Mouse (Mus musculus) MEL (cell line): ENCODE results near the gene Prkcb. TPM values are rescaled to one million over a fixed set of nuclear protein-coding genes. Genes with fewer than 3 reads are reported as not detected.

Experiments used
- DNase-seq: peaks from one replicate; pipeline ENCODE4 v3.0.0; 2011; ENCODE audit warnings: low read depth, low spot score
- H3K27ac ChIP-seq: 2 replicates; pipeline ENCODE4 v1.5.1; 2012; ENCODE audit warnings: low read depth, mild to moderate bottlenecking, control low read depth, low read length, moderate library complexity; ENCODE audit not compliant: control insufficient read depth
- H3K27me3 ChIP-seq, 2 experiments: fragments of 150-350 bp in 1 of 2; sonication (generic) in 1 of 2; 2 replicates each; pipeline ENCODE4 v1.6.1; 2012; ENCODE audit warnings: low read length in 2 of 2, mild to moderate bottlenecking in 2 of 2, improper control_type of control experiment in 1 of 2, moderate library complexity in 1 of 2; ENCODE audit not compliant: insufficient read depth in 2 of 2, control insufficient read depth in 1 of 2
- H3K36me3 ChIP-seq, 2 experiments: 2 replicates each; pipeline ENCODE4 v1.6.1; 2012 to 2014; ENCODE audit warnings: low read length in 2 of 2, improper control_type of control experiment in 1 of 2, inconsistent platforms in 1 of 2, mild to moderate bottlenecking in 1 of 2; ENCODE audit not compliant: insufficient read depth in 2 of 2, control insufficient read depth in 1 of 2
- H3K4me1 ChIP-seq, 2 experiments: fragments of 150-350 bp in 1 of 2; sonication (generic) in 1 of 2; 2 replicates each; pipeline ENCODE4 v1.6.1; 2012; ENCODE audit warnings: low read length in 2 of 2, improper control_type of control experiment in 1 of 2, mild to moderate bottlenecking in 1 of 2; ENCODE audit not compliant: insufficient read depth in 2 of 2, control insufficient read depth in 1 of 2
- H3K4me3 ChIP-seq, 2 experiments: fragments of 150-350 bp in 1 of 2; sonication (generic) in 1 of 2; 2 replicates each; pipeline ENCODE4 v1.5.1; 2012; ENCODE audit warnings: low read depth in 2 of 2, low read length in 2 of 2, mild to moderate bottlenecking in 2 of 2, moderate library complexity in 2 of 2, control low read depth in 1 of 2, improper control_type of control experiment in 1 of 2; ENCODE audit not compliant: control insufficient read depth in 1 of 2, insufficient read depth in 1 of 2
- H3K79me2 ChIP-seq: 2 replicates; pipeline ENCODE4 v1.6.1; 2012; ENCODE audit warnings: mild to moderate bottlenecking, low read length, moderate library complexity; ENCODE audit not compliant: control insufficient read depth, poor library complexity, insufficient read depth
- H3K9ac ChIP-seq: 2 replicates; pipeline ENCODE4 v1.6.1; 2012; ENCODE audit warnings: low read depth, mild to moderate bottlenecking, control low read depth, low read length, moderate library complexity; ENCODE audit not compliant: control insufficient read depth, poor library complexity, severe bottlenecking
- H3K9me3 ChIP-seq: fragments of 150-350 bp; sonication (generic); replicated peaks from 2 replicates; pipeline ENCODE4 v1.6.1; 2012; ENCODE audit warnings: mild to moderate bottlenecking, low read length, improper control_type of control experiment, moderate library complexity; ENCODE audit not compliant: insufficient read depth
- BHLHE40 ChIP-seq: IDR thresholded peaks from 2 replicates; pipeline ENCODE4 v1.6.1; 2012; ENCODE audit warnings: low read depth, mild to moderate bottlenecking, inconsistent platforms, low read length, improper control_type of control experiment, borderline replicate concordance
- CHD2 ChIP-seq: IDR thresholded peaks from 2 replicates; pipeline ENCODE4 v1.6.1; 2011; ENCODE audit warnings: low read length, improper control_type of control experiment
- CTCF ChIP-seq, 3 experiments: IDR thresholded peaks in 2 of 3; conservative IDR thresholded peaks in 1 of 3; 2 replicates each; pipeline ENCODE4 v1.5.1; 2011 to 2012; ENCODE audit warnings: low read length in 3 of 3, low read depth in 2 of 3, mild to moderate bottlenecking in 2 of 3, improper control_type of control experiment in 1 of 3, inconsistent platforms in 1 of 3, mixed read lengths in 1 of 3, moderate library complexity in 1 of 3; ENCODE audit not compliant: control insufficient read depth in 1 of 3, insufficient read depth in 1 of 3, poor library complexity in 1 of 3, severe bottlenecking in 1 of 3
- E2F4 ChIP-seq: IDR thresholded peaks from 2 replicates; pipeline ENCODE4 v1.6.1; 2011; ENCODE audit warnings: low read depth, low read length, improper control_type of control experiment, borderline replicate concordance
- EP300 ChIP-seq, 2 experiments: IDR thresholded peaks; 2 replicates each; pipeline ENCODE4 v1.6.1; 2011; ENCODE audit warnings: improper control_type of control experiment in 2 of 2, low read length in 2 of 2, low read depth in 1 of 2, mild to moderate bottlenecking in 1 of 2
- GATA1 ChIP-seq: IDR thresholded peaks from 2 replicates; pipeline ENCODE4 v1.6.1; 2011; ENCODE audit warnings: low read depth, low read length, improper control_type of control experiment
- JUND ChIP-seq: IDR thresholded peaks from 2 replicates; pipeline ENCODE4 v1.6.1; 2011; ENCODE audit warnings: low read depth, mild to moderate bottlenecking, improper control_type of control experiment, low read length
- MAFK ChIP-seq: IDR thresholded peaks from 2 replicates; pipeline ENCODE4 v1.6.1; 2011; ENCODE audit warnings: low read depth, mild to moderate bottlenecking, low read length, improper control_type of control experiment, borderline replicate concordance
- MAX ChIP-seq: IDR thresholded peaks from 2 replicates; pipeline ENCODE4 v1.6.1; 2011; ENCODE audit warnings: low read length, improper control_type of control experiment
- MXI1 ChIP-seq: IDR thresholded peaks from 2 replicates; pipeline ENCODE4 v1.6.1; 2011; ENCODE audit warnings: mild to moderate bottlenecking, low read depth, low read length, improper control_type of control experiment
- MYB ChIP-seq: IDR thresholded peaks from 2 replicates; pipeline ENCODE4 v1.6.1; 2011; ENCODE audit warnings: mild to moderate bottlenecking, low read depth, low read length, improper control_type of control experiment
- NELFE ChIP-seq: IDR thresholded peaks from 2 replicates; pipeline ENCODE4 v1.6.1; 2011; ENCODE audit warnings: low read depth, low read length, improper control_type of control experiment
- POLR2AphosphoS5 ChIP-seq: IDR thresholded peaks from 2 replicates; pipeline ENCODE4 v1.6.1; 2012; ENCODE audit warnings: low read depth, borderline replicate concordance, mild to moderate bottlenecking, inconsistent platforms, low read length, moderate library complexity, mixed read lengths
- RAD21 ChIP-seq: IDR thresholded peaks from 2 replicates; pipeline ENCODE4 v1.6.1; 2011; ENCODE audit warnings: mild to moderate bottlenecking, low read depth, low read length, improper control_type of control experiment
- SMC3 ChIP-seq: IDR thresholded peaks from 2 replicates; pipeline ENCODE4 v1.6.1; 2011; ENCODE audit warnings: low read depth, low read length, improper control_type of control experiment
- TBP ChIP-seq: IDR thresholded peaks from 2 replicates; pipeline ENCODE4 v1.8.0; 2011; ENCODE audit warnings: low read depth, low read length, improper control_type of control experiment
- ZC3H11A ChIP-seq: IDR thresholded peaks from 2 replicates; pipeline ENCODE4 v1.6.1; 2012; ENCODE audit warnings: low read depth, mild to moderate bottlenecking, inconsistent platforms, low read length, improper control_type of control experiment
- ZKSCAN1 ChIP-seq: IDR thresholded peaks from 2 replicates; pipeline ENCODE4 v1.6.1; 2012; ENCODE audit warnings: low read depth, mild to moderate bottlenecking, inconsistent platforms, low read length, improper control_type of control experiment, moderate library complexity
- ZNF384 ChIP-seq: IDR thresholded peaks from 2 replicates; pipeline ENCODE4 v1.6.1; 2012; ENCODE audit warnings: low read depth, mild to moderate bottlenecking, inconsistent platforms, low read length, improper control_type of control experiment
- polyA plus RNA-seq, 2 experiments: library from polyadenylated mRNA; stranded (reverse) in 1 of 2; unstranded in 1 of 2; fragments of >175 nt in 1 of 2; fragments of >200 nt in 1 of 2; gene quantifications; 2 replicates each; pipeline versions ENCODE4 v1.2.1 to v1.2.4; 2012; ENCODE audit warnings: low replicate concordance in 2 of 2, low read depth in 1 of 2; ENCODE audit not compliant: insufficient read length in 2 of 2, insufficient read depth in 1 of 2, missing spikeins in 1 of 2
- total RNA-seq: library from RNA; depleted of rRNA; stranded (reverse); fragments of 300-350 nt; gene quantifications from 2 replicates; pipeline ENCODE4 v1.2.3, GENCODE M21; 2012

The Prkcb gene
- total and polyA plus RNA-seq, 3 experiments = not detected

DNA sequence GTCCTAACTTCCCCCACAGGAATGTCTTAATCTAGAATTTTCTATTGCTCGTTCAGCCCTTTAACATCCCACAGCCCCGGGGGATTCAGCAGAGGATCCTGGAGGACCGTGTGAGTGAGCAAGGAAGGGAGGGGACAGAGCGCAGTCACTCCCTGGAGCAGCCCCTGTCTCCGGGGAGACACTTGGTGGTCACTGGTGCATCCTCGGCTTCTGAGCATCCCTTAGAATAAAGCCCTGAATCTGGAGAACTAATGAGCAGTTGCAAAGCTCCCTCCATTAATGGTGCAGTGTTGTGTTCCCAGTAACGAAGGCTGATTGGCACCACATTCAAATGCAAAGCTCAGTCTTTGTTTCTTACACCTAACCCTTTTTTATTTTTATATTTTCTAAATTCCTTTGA, 44.4 kb upstream of the Prkcb start:
- H3K9ac ChIP-seq = no peak overlapping the region
- H3K27ac ChIP-seq = no peak overlapping the region
- no peak for DNase-seq
- no peaks in the 10 kb centered on the region for H3K4me1 ChIP-seq
- H3K79me2 ChIP-seq = no peaks in the 10 kb centered on the region
- no peak for TF ChIP-seq EP300 (IDR thresholded peaks at IDR 0.05; ENCODE audit: low read depth in 1 of 2, low read length in 2 of 2)
- no peak for TF ChIP-seq SMC3
- TF ChIP-seq MXI1 = no peak
- no peak for TF ChIP-seq ZKSCAN1
- no peak for TF ChIP-seq GATA1
- no peak for TF ChIP-seq ZNF384
- no peak for TF ChIP-seq E2F4
- TF ChIP-seq CTCF (IDR thresholded peaks at IDR 0.05 in 2 of 3, conservative IDR thresholded peaks at IDR 0.05 in 1 of 3; ENCODE audit: control insufficient read depth in 1 of 3, insufficient read depth in 1 of 3, low read depth in 2 of 3, low read length in 3 of 3, poor library complexity in 1 of 3, severe bottlenecking in 1 of 3) = no peak
- no peak for TF ChIP-seq JUND
- no peaks in the 10 kb centered on the region for H3K9me3 ChIP-seq
- no peaks in the 10 kb centered on the region for H3K36me3 ChIP-seq
- H3K27me3 ChIP-seq = no peaks in the 10 kb centered on the region
- no peak overlapping the region for H3K4me3 ChIP-seq

DNA sequence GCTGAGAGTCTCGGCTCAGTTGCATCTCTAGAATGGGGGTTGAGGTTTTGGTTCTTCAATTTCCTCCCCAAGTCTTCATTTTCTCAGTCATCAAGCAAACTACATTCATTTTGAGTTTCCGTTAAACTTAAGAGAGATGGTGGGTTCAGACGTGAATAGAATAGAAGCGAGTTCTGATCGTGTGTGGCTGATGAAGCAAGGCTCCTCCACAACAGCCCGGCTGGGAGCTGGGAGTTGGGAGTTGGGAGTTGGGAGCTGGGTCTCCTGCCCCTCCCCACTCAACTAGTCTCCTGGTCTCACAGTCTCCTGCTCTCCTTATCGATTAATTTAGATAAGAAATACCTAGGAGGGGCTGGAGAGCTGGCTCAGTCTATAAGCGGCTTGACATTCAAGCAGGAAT, 44.0 kb upstream of the Prkcb start:
- Histone ChIP-seq H3K79me2 (no peaks in the 10 kb centered on the region), H3K36me3 (no peaks in the 10 kb centered on the region), H3K4me3 (no peak overlapping the region), H3K9ac (no peak overlapping the region), H3K9me3 (no peaks in the 10 kb centered on the region), H3K27ac (no peak overlapping the region), H3K4me1 (no peaks in the 10 kb centered on the region), H3K27me3 (no peaks in the 10 kb centered on the region)
- no peak for DNase-seq
- TF ChIP-seq MAFK (no peak), ZKSCAN1 (no peak), ZC3H11A (no peak), NELFE (no peak), POLR2AphosphoS5 (no peak), TBP (no peak), BHLHE40 (no peak), RAD21 (no peak), CHD2 (no peak), MYB (no peak), MAX (no peak)
